Mouse (Mus musculus): ENCODE measurements around the gene Fam189a1. TPM values are rescaled to one million over a fixed set of nuclear protein-coding genes. Genes with fewer than 3 reads are reported as not detected.

Fam189a1 gene
- polyA plus RNA-seq, 1 experiment from 2014 or later, result 3.6 TPM

GRCm38 (mm10) chr7:65064638-65065037 lies 91.7 kb downstream of the Fam189a1 start:
- Histone ChIP-seq H3K36me3 (ENCODE audit: control insufficient read depth, insufficient read depth, low read length) (no peaks in the 10 kb centered on the region), H3K27me3 (replicated peaks; ENCODE audit: control insufficient read depth, insufficient read depth, low read length) (no peaks in the 10 kb centered on the region), H3K27ac (replicated peaks; ENCODE audit: low read depth, low read length) (no peak overlapping the region), H3K4me1 (ENCODE audit: control insufficient read depth, insufficient read depth, low read length) (no peaks in the 10 kb centered on the region), H3K9ac (ENCODE audit: low read depth, low read length) (no peak overlapping the region), H3K9me3 (ENCODE audit: control insufficient read depth, low read length) (no peaks in the 10 kb centered on the region), H3K4me3 (ENCODE audit: low read depth, low read length) (no peak overlapping the region), H3K4me2 (ENCODE audit: low read depth, low read length) (no peak overlapping the region)
- 23% methylated on average over 5 of the region's 5 CpGs for WGBS
- ATAC-seq (ENCODE audit: low read depth) (no peak), DNase-seq (ENCODE audit: low spot score) (no peak)

- Histone ChIP-seq H3K27ac (replicated peaks; ENCODE audit: low read depth, low read length) (no peak overlapping the region), H3K36me3 (ENCODE audit: control insufficient read depth, insufficient read depth, low read length) (no peaks in the 10 kb centered on the region), H3K9me3 (ENCODE audit: control insufficient read depth, low read length) (no peaks in the 10 kb centered on the region), H3K27me3 (replicated peaks; ENCODE audit: control insufficient read depth, insufficient read depth, low read length) (no peaks in the 10 kb centered on the region), H3K9ac (ENCODE audit: low read depth, low read length) (no peak overlapping the region), H3K4me2 (ENCODE audit: low read depth, low read length) (no peak overlapping the region), H3K4me1 (ENCODE audit: control insufficient read depth, insufficient read depth, low read length) (no peaks in the 10 kb centered on the region), H3K4me3 (ENCODE audit: low read depth, low read length) (no peak overlapping the region)
- ATAC-seq (ENCODE audit: low read depth) (no peak), DNase-seq (ENCODE audit: low spot score) (no peak)
- WGBS, result 28% methylated on average over 3 of the region's 3 CpGs
Observed at GRCm38 (mm10) chr7:65064096-65064495, 92.3 kb downstream of the Fam189a1 start.

- Histone ChIP-seq H3K4me3 (ENCODE audit: low read depth, low read length) (no peak overlapping the region), H3K27ac (replicated peaks; ENCODE audit: low read depth, low read length) (no peak overlapping the region), H3K27me3 (replicated peaks; ENCODE audit: control insufficient read depth, insufficient read depth, low read length) (no peaks in the 10 kb centered on the region), H3K9ac (ENCODE audit: low read depth, low read length) (no peak overlapping the region), H3K36me3 (ENCODE audit: control insufficient read depth, insufficient read depth, low read length) (no peaks in the 10 kb centered on the region), H3K4me1 (ENCODE audit: control insufficient read depth, insufficient read depth, low read length) (no peaks in the 10 kb centered on the region), H3K4me2 (ENCODE audit: low read depth, low read length) (no peak overlapping the region), H3K9me3 (ENCODE audit: control insufficient read depth, low read length) (no peaks in the 10 kb centered on the region)
- whole genome bisulfite sequencing, result 66% methylated on average over 7 of the region's 7 CpGs
- ATAC-seq (ENCODE audit: low read depth) (no peak), DNase-seq (ENCODE audit: low spot score) (no peak)
Observed at GRCm38 (mm10) chr7:65060163-65060799, 96.1 kb downstream of the Fam189a1 start.

GRCm38 (mm10) chr7:65056864-65057263 lies 99.5 kb downstream of the Fam189a1 start:
- no peak overlapping the region for H3K4me3 ChIP-seq (ENCODE audit: low read depth, low read length)
- DNase-seq (ENCODE audit: low spot score) (no peak), ATAC-seq (ENCODE audit: low read depth) (no peak)
- H3K9ac ChIP-seq (ENCODE audit: low read depth, low read length), result no peak overlapping the region
- 81% methylated on average over 6 of the region's 6 CpGs for WGBS
- no peaks in the 10 kb centered on the region for H3K36me3 ChIP-seq (ENCODE audit: control insufficient read depth, insufficient read depth, low read length)
- no peaks in the 10 kb centered on the region for H3K27me3 ChIP-seq (replicated peaks; ENCODE audit: control insufficient read depth, insufficient read depth, low read length)
- H3K27ac ChIP-seq (replicated peaks; ENCODE audit: low read depth, low read length), result no peak overlapping the region
- H3K9me3 ChIP-seq (ENCODE audit: control insufficient read depth, low read length), result no peaks in the 10 kb centered on the region
- no peak overlapping the region for H3K4me2 ChIP-seq (ENCODE audit: low read depth, low read length)
- no peaks in the 10 kb centered on the region for H3K4me1 ChIP-seq (ENCODE audit: control insufficient read depth, insufficient read depth, low read length)

GRCm38 (mm10) chr7:65051986-65052385 lies 104.4 kb downstream of the Fam189a1 start:
- Histone ChIP-seq H3K4me1 (ENCODE audit: control insufficient read depth, insufficient read depth, low read length) (no peaks in the 10 kb centered on the region), H3K4me3 (ENCODE audit: low read depth, low read length) (no peak overlapping the region), H3K9me3 (ENCODE audit: control insufficient read depth, low read length) (no peaks in the 10 kb centered on the region), H3K9ac (ENCODE audit: low read depth, low read length) (no peak overlapping the region), H3K27ac (replicated peaks; ENCODE audit: low read depth, low read length) (no peak overlapping the region), H3K27me3 (replicated peaks; ENCODE audit: control insufficient read depth, insufficient read depth, low read length) (no peaks in the 10 kb centered on the region), H3K36me3 (ENCODE audit: control insufficient read depth, insufficient read depth, low read length) (no peaks in the 10 kb centered on the region), H3K4me2 (ENCODE audit: low read depth, low read length) (no peak overlapping the region)
- no peak for DNase-seq (ENCODE audit: low spot score)
- no peak for ATAC-seq (ENCODE audit: low read depth)
- WGBS, result 78% methylated on average over 1 of the region's 1 CpGs

- no peaks in the 10 kb centered on the region for H3K9me3 ChIP-seq (ENCODE audit: control insufficient read depth, low read length)
- H3K27me3 ChIP-seq (replicated peaks; ENCODE audit: control insufficient read depth, insufficient read depth, low read length), result no peaks in the 10 kb centered on the region
- no peak overlapping the region for H3K4me3 ChIP-seq (ENCODE audit: low read depth, low read length)
- 86% methylated on average over 18 of the region's 18 CpGs for WGBS
- no peaks in the 10 kb centered on the region for H3K36me3 ChIP-seq (ENCODE audit: control insufficient read depth, insufficient read depth, low read length)
- no peak overlapping the region for H3K4me2 ChIP-seq (ENCODE audit: low read depth, low read length)
- no peak overlapping the region for H3K9ac ChIP-seq (ENCODE audit: low read depth, low read length)
- ATAC-seq (ENCODE audit: low read depth) (no peak), DNase-seq (ENCODE audit: low spot score) (no peak)
- no peak overlapping the region for H3K27ac ChIP-seq (replicated peaks; ENCODE audit: low read depth, low read length)
- H3K4me1 ChIP-seq (ENCODE audit: control insufficient read depth, insufficient read depth, low read length), result no peaks in the 10 kb centered on the region; the same call in 1 of the 2 replicates
Observed at GRCm38 (mm10) chr7:65049236-65049954, 107.0 kb downstream of the Fam189a1 start.

- Histone ChIP-seq H3K27ac (replicated peaks; ENCODE audit: low read depth, low read length) (no peak overlapping the region), H3K36me3 (ENCODE audit: control insufficient read depth, insufficient read depth, low read length) (no peaks in the 10 kb centered on the region), H3K27me3 (replicated peaks; ENCODE audit: control insufficient read depth, insufficient read depth, low read length) (no peaks in the 10 kb centered on the region), H3K9me3 (ENCODE audit: control insufficient read depth, low read length) (no peaks in the 10 kb centered on the region), H3K4me2 (ENCODE audit: low read depth, low read length) (no peak overlapping the region), H3K4me1 (ENCODE audit: control insufficient read depth, insufficient read depth, low read length) (no peaks in the 10 kb centered on the region; the same call in 1 of the 2 replicates), H3K9ac (ENCODE audit: low read depth, low read length) (no peak overlapping the region), H3K4me3 (ENCODE audit: low read depth, low read length) (no peak overlapping the region)
- ATAC-seq (ENCODE audit: low read depth) (no peak), DNase-seq (ENCODE audit: low spot score) (no peak)
- 62% methylated on average over 5 of the region's 5 CpGs for WGBS
Observed at GRCm38 (mm10) chr7:65047700-65048099, 108.7 kb downstream of the Fam189a1 start.

- ATAC-seq (ENCODE audit: low read depth) (0 out of 2 replicates have a peak, but pooled peaks have one; percentile 45), DNase-seq (ENCODE audit: low spot score) (no peak)
- H3K9ac ChIP-seq (ENCODE audit: low read depth, low read length), result no peak overlapping the region
- no peak overlapping the region for H3K4me3 ChIP-seq (ENCODE audit: low read depth, low read length)
- H3K36me3 ChIP-seq (ENCODE audit: control insufficient read depth, insufficient read depth, low read length), result no peaks in the 10 kb centered on the region
- 54% methylated on average over 4 of the region's 4 CpGs for WGBS
- no peaks in the 10 kb centered on the region for H3K27me3 ChIP-seq (replicated peaks; ENCODE audit: control insufficient read depth, insufficient read depth, low read length)
- H3K27ac ChIP-seq (replicated peaks; ENCODE audit: low read depth, low read length), result no peak overlapping the region
- H3K9me3 ChIP-seq (ENCODE audit: control insufficient read depth, low read length), result no peaks in the 10 kb centered on the region
- no peak overlapping the region for H3K4me2 ChIP-seq (ENCODE audit: low read depth, low read length)
- no peaks in the 10 kb centered on the region; the same call in 1 of the 2 replicates for H3K4me1 ChIP-seq (ENCODE audit: control insufficient read depth, insufficient read depth, low read length)
Observed at GRCm38 (mm10) chr7:65046690-65047089, 109.7 kb downstream of the Fam189a1 start.
